Mouse (Mus musculus) neural tube, embryonic 13.5 days (tissue): ENCODE data around the gene Tnrc6b. TPM values are rescaled to one million over a fixed set of nuclear protein-coding genes. Genes with fewer than 3 reads are reported as not detected.

Experiments used
- ATAC-seq: fragments of 200-750 bp; cut with Nextera tagmentation; 2 replicates; pipeline ENCODE4 v1.8.0; 2017; ENCODE audit warnings: low read depth, mild to moderate bottlenecking, moderate TSS enrichment, moderate library complexity
- H3K27ac ChIP-seq: fragments of 300-500 bp; sonication (generic); replicated peaks from 2 replicates; pipeline ENCODE4 v1.5.1; 2015; ENCODE audit warnings: moderate library complexity, mild to moderate bottlenecking, inconsistent platforms
- H3K27me3 ChIP-seq: fragments of 300-500 bp; sonication (generic); 2 replicates; pipeline ENCODE4 v1.6.1; 2015; ENCODE audit warnings: mild to moderate bottlenecking, inconsistent platforms
- H3K36me3 ChIP-seq: fragments of 300-500 bp; sonication (generic); 2 replicates; pipeline ENCODE4 v1.6.1; 2015; ENCODE audit warnings: mild to moderate bottlenecking, inconsistent platforms
- H3K4me1 ChIP-seq: fragments of 300-500 bp; sonication (generic); replicated peaks from 2 replicates; pipeline ENCODE4 v1.6.1; 2015; ENCODE audit warnings: inconsistent platforms
- H3K4me2 ChIP-seq: fragments of 300-500 bp; sonication (generic); 2 replicates; pipeline ENCODE4 v1.6.1; 2015; ENCODE audit warnings: inconsistent platforms, mild to moderate bottlenecking, moderate library complexity
- H3K4me3 ChIP-seq: fragments of 300-500 bp; sonication (generic); 2 replicates; pipeline ENCODE4 v1.5.1; 2015; ENCODE audit warnings: mild to moderate bottlenecking, inconsistent platforms
- H3K9ac ChIP-seq: fragments of 300-500 bp; sonication (generic); 2 replicates; pipeline ENCODE4 v1.6.1; 2015; ENCODE audit warnings: moderate library complexity, mild to moderate bottlenecking, inconsistent platforms
- H3K9me3 ChIP-seq: fragments of 300-500 bp; sonication (generic); 2 replicates; pipeline ENCODE4 v1.6.1; 2016; ENCODE audit warnings: inconsistent platforms
- WGBS: fragments of 180-500 bp; shearing (Covaris S2); methylation state at CpG from one replicate; pipeline ENCODE4 v1.1.7; 2015; 5-methylcytosine and 5-hydroxymethylcytosine counted together
- polyA plus RNA-seq: library from polyadenylated mRNA; unstranded; fragments of >200 nt; fragmentation: Nextera tagmentation; extraction: Ambion mirVana; gene quantifications from 2 replicates; pipeline ENCODE4 v1.2.1, GENCODE M21; 2015

Gene Tnrc6b
- polyA plus RNA-seq, 1 experiment from 2014 or later: 35.5 TPM

- no peaks in the 10 kb centered on the region for H3K4me1 ChIP-seq
- peaks cover 41% of the 10 kb centered on the region for H3K36me3 ChIP-seq
- no peak for ATAC-seq
- no peaks in the 10 kb centered on the region for H3K9me3 ChIP-seq
- H3K27ac ChIP-seq: no peak overlapping the region
- WGBS: 87% methylated on average over 4 of the region's 4 CpGs
- no peak overlapping the region for H3K9ac ChIP-seq
- H3K27me3 ChIP-seq: no peaks in the 10 kb centered on the region
- no peak overlapping the region for H3K4me2 ChIP-seq
- no peak overlapping the region for H3K4me3 ChIP-seq
Observed at GRCm38 (mm10) chr15:80938615-80939014, 227.5 kb downstream of the Tnrc6b start.

DNA sequence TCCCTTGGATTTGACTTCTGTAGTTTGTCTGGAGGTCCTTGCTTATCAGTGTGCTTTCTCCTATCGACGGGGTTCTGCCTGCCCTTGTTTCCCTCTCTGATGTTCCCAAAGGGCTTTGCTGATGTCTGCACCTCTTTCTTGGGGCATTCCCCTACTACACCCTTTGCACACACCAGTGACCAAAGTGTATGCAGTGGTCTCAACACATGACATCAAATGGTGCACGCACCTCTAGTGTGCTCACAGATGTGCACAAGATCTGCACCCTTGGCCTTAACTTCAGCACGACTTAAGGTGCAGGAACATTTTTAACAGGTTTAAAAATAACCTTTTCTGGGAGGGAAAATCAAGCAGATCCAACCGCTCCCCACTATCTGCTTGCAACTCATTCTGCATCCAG is 228.3 kb downstream of the Tnrc6b start:
- no peak for ATAC-seq
- Histone ChIP-seq H3K27me3 (no peaks in the 10 kb centered on the region), H3K36me3 (peaks cover 35% of the 10 kb centered on the region), H3K4me1 (no peaks in the 10 kb centered on the region), H3K9ac (no peak overlapping the region), H3K9me3 (no peaks in the 10 kb centered on the region), H3K27ac (no peak overlapping the region), H3K4me2 (no peak overlapping the region), H3K4me3 (no peak overlapping the region)
- WGBS: 95% methylated on average over 5 of the region's 5 CpGs

- no peak overlapping the region for H3K4me3 ChIP-seq
- no peak for ATAC-seq
- no peaks in the 10 kb centered on the region for H3K27me3 ChIP-seq
- H3K27ac ChIP-seq: no peak overlapping the region
- no peaks in the 10 kb centered on the region for H3K9me3 ChIP-seq
- H3K36me3 ChIP-seq: 0 out of 2 replicates have a peak, but pooled peaks cover 18% of the 10 kb centered on the region
- H3K4me1 ChIP-seq: no peaks in the 10 kb centered on the region
- no peak overlapping the region for H3K9ac ChIP-seq
- 87% methylated on average over 6 of the region's 6 CpGs for WGBS
- H3K4me2 ChIP-seq: no peak overlapping the region
Observed at GRCm38 (mm10) chr15:80941468-80942040, 230.4 kb downstream of the Tnrc6b start.

DNA sequence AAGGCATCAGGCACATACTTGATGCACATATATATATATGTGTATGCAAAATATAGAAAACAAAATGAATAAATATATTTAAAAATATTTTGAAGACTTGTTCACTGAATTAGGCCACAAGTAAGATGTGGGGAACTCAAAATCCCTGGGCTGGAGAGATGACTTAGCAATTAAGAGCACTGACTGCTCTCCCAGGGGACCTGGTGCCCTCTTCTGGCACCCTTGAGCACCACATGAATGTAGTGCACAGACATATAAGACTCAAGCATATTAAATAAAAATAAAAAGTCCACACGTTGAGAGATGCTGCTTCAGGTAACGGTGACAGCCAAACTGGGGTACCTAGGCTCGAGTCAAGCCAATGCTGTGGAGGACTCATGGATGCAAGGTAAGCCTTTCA is 234.7 kb downstream of the Tnrc6b start:
- H3K4me2 ChIP-seq: no peak overlapping the region
- H3K4me3 ChIP-seq: no peak overlapping the region
- no peak for ATAC-seq

DNA sequence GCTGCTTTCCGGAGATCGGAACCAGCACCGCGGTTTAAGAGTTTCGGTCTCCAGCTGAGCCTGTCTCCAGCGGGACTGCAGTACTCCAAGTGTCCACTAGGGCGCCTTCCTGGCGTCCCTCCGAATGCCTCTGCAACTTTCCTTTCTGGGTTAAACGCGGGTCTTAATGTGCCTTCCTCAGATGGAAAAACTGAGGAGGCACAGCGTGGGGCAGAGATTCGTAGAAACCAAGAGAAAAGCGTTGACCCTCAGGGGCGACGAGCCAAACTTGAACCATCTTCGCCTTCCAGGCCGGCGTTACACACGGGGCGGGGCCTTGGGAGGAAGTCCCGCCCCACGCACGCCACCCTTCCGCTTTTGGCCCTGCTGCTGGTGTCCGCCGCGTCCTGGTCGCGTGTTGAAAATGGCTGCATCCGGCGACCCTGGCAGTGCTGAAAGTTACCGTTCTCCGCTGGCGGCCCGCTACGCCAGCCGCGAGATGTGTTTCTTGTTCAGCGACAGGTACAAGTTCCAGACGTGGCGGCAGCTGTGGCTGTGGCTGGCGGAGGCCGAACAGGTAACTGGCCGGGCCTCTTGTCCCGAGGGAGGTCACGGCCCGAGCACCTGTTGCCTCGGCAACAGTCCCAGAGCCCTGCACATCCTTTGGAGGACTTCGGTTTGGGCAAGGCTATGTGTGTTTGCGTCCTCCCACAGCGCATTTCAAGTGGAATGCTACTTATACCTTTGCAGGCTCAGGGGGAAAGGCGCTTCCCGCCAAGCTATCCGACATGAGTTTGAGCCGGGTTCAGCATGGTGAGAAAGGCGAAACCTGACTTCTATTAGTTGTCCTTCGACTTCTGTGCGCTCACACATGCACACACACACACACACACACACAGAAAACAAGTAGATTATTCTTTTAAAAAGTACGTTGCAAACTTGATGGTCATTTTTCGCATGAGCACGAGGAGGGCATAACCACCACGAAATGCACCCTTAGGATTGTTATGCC is 237.3 kb downstream of the Tnrc6b start, which contains the start of gene Adsl:
Adsl (plus strand) TSS at position 346 of the 991 bp plus-strand sequence.
- Histone ChIP-seq H3K9ac (peak within 1 kb of the TSS; percentile 81), H3K27ac (peak within 1 kb of the TSS; percentile 74), H3K4me1 (peaks cover 18% of the 10 kb centered on the region), H3K27me3 (no peaks in the 10 kb centered on the region), H3K4me3 (peak within 1 kb of the TSS; percentile 92), H3K4me2 (peak within 1 kb of the TSS; percentile 77), H3K9me3 (no peaks in the 10 kb centered on the region), H3K36me3 (peaks cover 14% of the 10 kb centered on the region)
- ATAC-seq: peak; percentile 96
- whole genome bisulfite sequencing: under 1% methylated on average over 63 of the region's 63 CpGs

More for the DNA sequence above, 234.7 kb downstream of the Tnrc6b start:
- no peak overlapping the region for H3K27ac ChIP-seq
- H3K4me1 ChIP-seq: peaks cover 18% of the 10 kb centered on the region
- 68% methylated on average over 3 of the region's 3 CpGs for WGBS
- H3K27me3 ChIP-seq: no peaks in the 10 kb centered on the region
- 0 out of 2 replicates have a peak, but pooled peaks cover 5% of the 10 kb centered on the region for H3K36me3 ChIP-seq
- no peaks in the 10 kb centered on the region for H3K9me3 ChIP-seq
- no peak overlapping the region for H3K9ac ChIP-seq

- Histone ChIP-seq H3K27ac (no peak overlapping the region), H3K4me1 (peaks cover 18% of the 10 kb centered on the region), H3K36me3 (peaks cover 24% of the 10 kb centered on the region), H3K27me3 (no peaks in the 10 kb centered on the region), H3K4me2 (peak overlapping the region; percentile 77), H3K9ac (peak overlapping the region; percentile 81), H3K4me3 (peak overlapping the region; percentile 92), H3K9me3 (no peaks in the 10 kb centered on the region)
- 76% methylated on average over 4 of the region's 4 CpGs for WGBS
- no peak for ATAC-seq
Observed at GRCm38 (mm10) chr15:80949431-80949830, 238.3 kb downstream of the Tnrc6b start.

- WGBS: 86% methylated on average over 7 of the region's 7 CpGs
Observed at GRCm38 (mm10) chr15:80950055-80950454, 238.9 kb downstream of the Tnrc6b start.

GRCm38 (mm10) chr15:80953971-80954370 is 242.9 kb downstream of the Tnrc6b start:
- Histone ChIP-seq H3K4me2 (no peak overlapping the region), H3K9ac (no peak overlapping the region), H3K27me3 (no peaks in the 10 kb centered on the region), H3K4me3 (no peak overlapping the region), H3K36me3 (peaks cover 60% of the 10 kb centered on the region), H3K9me3 (no peaks in the 10 kb centered on the region), H3K27ac (no peak overlapping the region), H3K4me1 (peaks cover 14% of the 10 kb centered on the region)
- WGBS: 94% methylated on average over 9 of the region's 9 CpGs
- ATAC-seq: no peak

More at GRCm38 (mm10) chr15:80950055-80950454, 238.9 kb downstream of the Tnrc6b start:
- Histone ChIP-seq H3K9me3 (no peaks in the 10 kb centered on the region), H3K27ac (no peak overlapping the region), H3K27me3 (no peaks in the 10 kb centered on the region), H3K36me3 (peaks cover 30% of the 10 kb centered on the region), H3K4me1 (peaks cover 18% of the 10 kb centered on the region), H3K9ac (no peak overlapping the region), H3K4me3 (peak overlapping the region; percentile 92; the same call in 1 of the 2 replicates), H3K4me2 (no peak overlapping the region)
- ATAC-seq: no peak

- H3K9me3 ChIP-seq: no peaks in the 10 kb centered on the region
- 93% methylated on average over 3 of the region's 3 CpGs for WGBS
- H3K36me3 ChIP-seq: peaks cover 69% of the 10 kb centered on the region
- no peak overlapping the region for H3K4me2 ChIP-seq
- H3K4me3 ChIP-seq: no peak overlapping the region
- no peaks in the 10 kb centered on the region for H3K27me3 ChIP-seq
- H3K4me1 ChIP-seq: peaks cover 6% of the 10 kb centered on the region
- ATAC-seq: no peak
- H3K27ac ChIP-seq: no peak overlapping the region
- no peak overlapping the region for H3K9ac ChIP-seq
Observed at GRCm38 (mm10) chr15:80954861-80955260, 243.7 kb downstream of the Tnrc6b start.

DNA sequence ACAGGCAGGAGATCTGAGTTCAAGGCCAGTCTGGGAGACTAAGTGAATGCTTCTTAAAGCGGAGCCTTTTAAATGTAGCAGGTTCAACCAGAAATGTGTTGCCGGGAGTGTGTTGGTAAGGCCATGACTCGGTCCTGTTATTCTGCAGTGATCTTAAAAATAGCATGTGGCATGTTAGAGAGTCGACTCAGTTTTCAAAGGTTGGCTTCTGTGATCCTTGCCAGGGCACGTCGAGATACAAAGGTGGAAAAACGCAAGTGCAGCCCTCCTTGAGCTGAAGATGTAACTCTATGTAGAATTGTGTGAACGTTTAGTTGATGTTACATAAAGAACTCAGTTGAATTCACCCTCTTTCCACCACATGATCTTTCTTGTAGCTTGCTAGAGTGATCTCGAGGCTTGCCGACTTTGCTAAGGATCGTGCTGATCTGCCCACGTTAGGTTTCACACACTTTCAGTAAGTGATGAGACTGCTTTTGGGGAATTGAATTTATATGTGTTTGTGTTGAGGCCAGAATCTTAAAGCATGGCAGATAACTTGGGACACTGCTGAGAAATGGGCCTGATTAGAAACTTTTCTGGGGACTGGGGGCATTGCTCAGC is 244.8 kb downstream of the Tnrc6b start:
- Histone ChIP-seq H3K4me1 (no peaks in the 10 kb centered on the region), H3K4me2 (no peak overlapping the region), H3K36me3 (peaks cover 80% of the 10 kb centered on the region), H3K4me3 (no peak overlapping the region), H3K9me3 (no peaks in the 10 kb centered on the region), H3K27me3 (no peaks in the 10 kb centered on the region), H3K27ac (no peak overlapping the region), H3K9ac (no peak overlapping the region)
- WGBS: 97% methylated on average over 12 of the region's 12 CpGs
- no peak for ATAC-seq

GRCm38 (mm10) chr15:80969371-80969770 is 258.3 kb downstream of the Tnrc6b start:
- Histone ChIP-seq H3K4me3 (no peak overlapping the region), H3K36me3 (peaks cover 59% of the 10 kb centered on the region), H3K9ac (no peak overlapping the region), H3K4me2 (no peak overlapping the region), H3K4me1 (no peaks in the 10 kb centered on the region), H3K27me3 (no peaks in the 10 kb centered on the region), H3K27ac (no peak overlapping the region), H3K9me3 (no peaks in the 10 kb centered on the region)
- ATAC-seq: no peak
- WGBS: 88% methylated on average over 1 of the region's 1 CpGs

- Histone ChIP-seq H3K27ac (no peak overlapping the region), H3K36me3 (peaks cover 17% of the 10 kb centered on the region), H3K4me2 (no peak overlapping the region), H3K27me3 (no peaks in the 10 kb centered on the region), H3K9ac (no peak overlapping the region), H3K4me1 (peaks cover 14% of the 10 kb centered on the region), H3K9me3 (no peaks in the 10 kb centered on the region), H3K4me3 (no peak overlapping the region)
- WGBS: 52% methylated on average over 5 of the region's 5 CpGs
- ATAC-seq: no peak
Observed at GRCm38 (mm10) chr15:80974311-80974710, 263.2 kb downstream of the Tnrc6b start.
